Mouse (Mus musculus) intestine, postnatal 0 days (tissue): Measurements from ENCODE around the gene Lin37. TPM values are rescaled to one million over a fixed set of nuclear protein-coding genes. Genes with fewer than 3 reads are reported as not detected.
A peak's percentile ranks its signal among the peaks of the same experiment; 100 is the strongest.

ENCODE experiments used
- ATAC-seq: fragments of 200-750 bp; cut with Nextera tagmentation; 2 replicates; pipeline ENCODE4 v1.8.0; 2017; ENCODE audit warnings: mild to moderate bottlenecking, moderate TSS enrichment, moderate library complexity
- H3K27ac ChIP-seq: fragments of 300-500 bp; sonication (generic); 2 replicates; pipeline ENCODE4 v1.5.1; 2014; ENCODE audit warnings: mild to moderate bottlenecking, low read depth, low read length, moderate library complexity
- H3K27me3 ChIP-seq: fragments of 300-500 bp; sonication (generic); replicated peaks from 2 replicates; pipeline ENCODE4 v1.6.1; 2014; ENCODE audit warnings: low read length, mixed read lengths; ENCODE audit not compliant: control insufficient read depth, insufficient read depth
- H3K36me3 ChIP-seq: fragments of 300-500 bp; sonication (generic); 2 replicates; pipeline ENCODE4 v1.6.1; 2014; ENCODE audit warnings: mild to moderate bottlenecking, moderate library complexity; ENCODE audit not compliant: control insufficient read depth, insufficient read depth
- H3K4me1 ChIP-seq: fragments of 300-500 bp; sonication (generic); replicated peaks from 2 replicates; pipeline ENCODE4 v1.6.1; 2014; ENCODE audit warnings: antibody characterized with exemption, low read length, mixed read lengths; ENCODE audit not compliant: control insufficient read depth, insufficient read depth
- H3K4me2 ChIP-seq: fragments of 300-500 bp; sonication (generic); replicated peaks from 2 replicates; pipeline ENCODE4 v1.6.1; 2014; ENCODE audit warnings: low read depth, mild to moderate bottlenecking, moderate library complexity
- H3K4me3 ChIP-seq: fragments of 300-500 bp; sonication (generic); 2 replicates; pipeline ENCODE4 v1.5.1; 2014; ENCODE audit warnings: low read depth, low read length
- H3K9ac ChIP-seq: fragments of 300-500 bp; sonication (generic); 2 replicates; pipeline ENCODE4 v1.6.1; 2014; ENCODE audit warnings: mild to moderate bottlenecking, low read depth, low read length
- H3K9me3 ChIP-seq: fragments of 300-500 bp; sonication (generic); 2 replicates; pipeline ENCODE4 v1.6.1; 2016; ENCODE audit warnings: mixed run types; ENCODE audit not compliant: control insufficient read depth
- CTCF ChIP-seq: sonication (generic); IDR thresholded peaks from 2 replicates; pipeline ENCODE4 v1.5.1; 2016; ENCODE audit warnings: low read depth, mild to moderate bottlenecking, control low read depth, antibody characterized with exemption, moderate library complexity
- WGBS: fragments of 180-500 bp; shearing (Covaris S2); extraction: QIAGEN DNeasy Blood & Tissue Kit; methylation state at CpG from one replicate; pipeline ENCODE4 v1.1.7; 2014; 5-methylcytosine and 5-hydroxymethylcytosine counted together
- polyA plus RNA-seq: library from polyadenylated mRNA; unstranded; fragments of >200 nt; fragmentation: Nextera tagmentation; extraction: Ambion mirVana; gene quantifications from 2 replicates; pipeline ENCODE4 v1.2.1, GENCODE M21; 2015

The Lin37 gene
- polyA plus RNA-seq, 1 experiment from 2014 or later: 31.4 TPM

DNA sequence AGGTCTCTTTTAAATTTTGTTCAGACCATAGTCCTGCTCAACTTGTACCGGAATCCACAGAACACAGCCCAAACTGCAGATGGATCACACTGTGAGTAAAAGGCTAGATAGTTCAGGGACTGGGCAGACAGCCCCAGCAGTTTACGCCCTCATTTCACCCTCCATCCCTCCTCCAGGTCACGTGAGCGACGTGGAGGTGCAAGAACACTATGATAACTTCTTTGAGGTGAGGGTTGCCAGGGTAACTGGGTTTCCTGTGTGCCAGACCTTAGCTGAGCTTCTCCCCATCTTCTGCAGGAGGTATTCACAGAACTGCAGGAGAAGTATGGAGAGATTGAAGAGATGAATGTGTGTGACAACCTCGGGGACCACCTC lies 4.3 kb upstream of the Lin37 start:
- Histone ChIP-seq H3K9ac (no peak overlapping the region), H3K36me3 (peaks cover 35% of the 10 kb centered on the region), H3K9me3 (no peaks in the 10 kb centered on the region), H3K4me3 (peak overlapping the region; percentile 86), H3K4me2 (peak overlapping the region; percentile 78), H3K27ac (no peak overlapping the region; the same call in 1 of the 2 replicates), H3K4me1 (no peaks in the 10 kb centered on the region), H3K27me3 (no peaks in the 10 kb centered on the region)
- ATAC-seq: no peak
- TF ChIP-seq CTCF: no peak
- 18% methylated on average over 6 of the region's 6 CpGs for WGBS

DNA sequence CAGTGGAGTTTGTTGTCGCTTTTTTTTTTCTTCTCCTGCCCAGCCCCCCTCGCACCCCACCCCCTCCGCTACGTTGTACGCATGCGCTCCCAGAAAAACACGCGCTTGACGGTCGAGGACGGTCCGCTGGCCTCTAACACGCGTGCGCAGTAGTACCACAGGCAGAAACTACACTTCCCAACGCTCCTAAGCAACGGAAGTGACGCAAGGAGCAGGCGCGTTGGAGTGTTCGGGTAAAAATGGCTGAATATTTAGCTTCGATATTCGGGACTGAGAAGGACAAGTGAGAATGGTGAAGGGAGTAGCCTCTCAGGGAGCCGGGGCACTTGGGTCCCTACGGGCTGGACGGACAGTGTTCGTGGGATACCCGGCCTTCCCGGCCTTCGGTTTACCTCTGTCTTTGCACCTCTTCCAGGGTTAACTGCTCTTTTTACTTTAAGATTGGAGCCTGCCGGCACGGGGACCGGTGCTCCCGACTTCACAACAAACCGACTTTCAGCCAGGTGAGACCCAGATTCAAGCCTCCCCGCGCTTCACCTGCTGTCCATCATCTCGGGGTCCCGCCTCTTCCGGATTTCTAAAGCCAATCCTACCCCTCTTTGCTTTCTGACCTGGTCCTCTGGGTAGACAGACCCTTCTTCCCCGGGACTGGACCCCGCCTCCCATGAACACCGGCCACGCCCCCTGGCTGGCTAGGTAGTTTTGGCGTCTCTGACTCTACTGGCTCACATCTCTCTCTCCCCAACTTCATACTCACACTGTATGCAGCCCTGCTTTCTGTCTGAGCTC lies 3.7 kb upstream of the Lin37 start, which contains the start of the genes U2af1l4, Gm49396 and Psenen:
TSS of gene U2af1l4 (plus strand) at position 185 of the 789 bp plus-strand sequence.
TSS of gene Gm49396 (plus strand) at position 228 of the 789 bp plus-strand sequence.
TSS of gene Psenen (minus strand) at position 511 of the 789 bp plus-strand sequence.
- H3K9ac ChIP-seq: peak within 1 kb of the TSS; percentile 72
- H3K9me3 ChIP-seq: no peaks in the 10 kb centered on the region
- peaks cover 30% of the 10 kb centered on the region for H3K36me3 ChIP-seq
- peak within 1 kb of the TSS; percentile 91 for H3K27ac ChIP-seq
- under 1% methylated on average over 45 of the region's 45 CpGs for WGBS
- TF ChIP-seq CTCF: no peak
- peak; percentile 84 for ATAC-seq
- peak within 1 kb of the TSS; percentile 78 for H3K4me2 ChIP-seq
- H3K4me3 ChIP-seq: peak within 1 kb of the TSS; percentile 86
- H3K27me3 ChIP-seq: no peaks in the 10 kb centered on the region
- 0 out of 2 replicates have a peak, but pooled peaks cover 4% of the 10 kb centered on the region for H3K4me1 ChIP-seq

DNA sequence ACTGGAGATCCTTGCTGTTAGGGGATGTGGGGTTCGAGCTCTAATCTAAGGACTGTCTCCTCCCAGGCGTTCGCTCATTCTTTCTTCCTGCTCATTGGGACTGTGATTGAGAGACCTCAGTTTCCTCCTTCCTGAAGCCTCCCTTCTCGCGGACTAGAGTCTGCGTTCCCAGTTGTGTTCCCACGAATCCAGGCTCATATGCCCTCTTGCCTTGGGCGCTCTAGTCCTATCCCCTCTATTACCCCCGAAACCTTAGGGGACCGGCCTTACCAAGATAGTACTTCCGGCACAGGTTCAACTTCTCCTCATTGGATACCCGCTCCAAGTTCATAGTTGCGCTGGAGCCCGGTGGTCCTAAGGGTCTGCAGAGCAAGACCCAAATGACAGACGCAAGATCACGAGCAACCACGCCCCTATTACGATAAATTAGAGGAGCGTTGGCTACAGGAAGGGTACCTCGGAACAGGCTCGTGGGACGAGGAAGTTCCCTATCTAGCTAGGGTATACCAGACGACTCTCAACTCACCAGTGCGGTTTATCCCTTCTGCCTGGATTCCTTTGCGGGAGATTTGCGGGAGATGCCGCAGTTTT lies 3.0 kb upstream of the Lin37 start:
- TF ChIP-seq CTCF: no peak
- ATAC-seq: no peak
- peak overlapping the region; percentile 78 for H3K4me2 ChIP-seq
- peak overlapping the region; percentile 74 for H3K27ac ChIP-seq
- under 1% methylated on average over 27 of the region's 27 CpGs for WGBS
- 0 out of 2 replicates have a peak, but pooled peaks cover 4% of the 10 kb centered on the region for H3K4me1 ChIP-seq
- H3K36me3 ChIP-seq: peaks cover 29% of the 10 kb centered on the region
- peak overlapping the region; percentile 86 for H3K4me3 ChIP-seq
- H3K9me3 ChIP-seq: no peaks in the 10 kb centered on the region
- H3K9ac ChIP-seq: peak overlapping the region; percentile 72
- H3K27me3 ChIP-seq: no peaks in the 10 kb centered on the region

DNA sequence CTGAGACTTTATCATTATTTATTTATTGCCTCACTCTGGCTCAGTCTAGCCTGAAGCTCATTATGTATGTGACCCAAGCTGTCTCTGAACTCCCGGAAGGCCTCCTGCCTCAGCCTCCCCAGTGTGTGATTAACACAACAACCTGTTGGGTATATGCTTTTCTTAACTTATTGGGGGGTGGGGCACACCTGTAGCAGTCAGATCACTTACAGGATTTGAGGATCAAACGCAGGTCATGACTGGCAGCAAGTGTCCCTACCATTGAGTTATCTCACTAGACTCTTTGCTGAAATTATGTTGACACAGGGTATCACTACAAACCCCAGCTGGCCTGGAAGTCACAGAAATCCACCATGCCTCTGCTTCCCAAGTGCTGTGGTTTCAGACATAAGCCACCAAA lies 658 bp upstream of the Lin37 start:
- Histone ChIP-seq H3K4me1 (0 out of 2 replicates have a peak, but pooled peaks cover 4% of the 10 kb centered on the region), H3K4me2 (peak overlapping the region; percentile 78), H3K9me3 (no peaks in the 10 kb centered on the region), H3K9ac (no peak overlapping the region), H3K27me3 (no peaks in the 10 kb centered on the region), H3K27ac (0 out of 2 replicates have a peak overlapping the region, but pooled peaks have one; percentile 28), H3K4me3 (no peak overlapping the region), H3K36me3 (peaks cover 25% of the 10 kb centered on the region)
- ATAC-seq: no peak
- no peak for TF ChIP-seq CTCF
- WGBS: 65% methylated on average over 2 of the region's 2 CpGs

DNA sequence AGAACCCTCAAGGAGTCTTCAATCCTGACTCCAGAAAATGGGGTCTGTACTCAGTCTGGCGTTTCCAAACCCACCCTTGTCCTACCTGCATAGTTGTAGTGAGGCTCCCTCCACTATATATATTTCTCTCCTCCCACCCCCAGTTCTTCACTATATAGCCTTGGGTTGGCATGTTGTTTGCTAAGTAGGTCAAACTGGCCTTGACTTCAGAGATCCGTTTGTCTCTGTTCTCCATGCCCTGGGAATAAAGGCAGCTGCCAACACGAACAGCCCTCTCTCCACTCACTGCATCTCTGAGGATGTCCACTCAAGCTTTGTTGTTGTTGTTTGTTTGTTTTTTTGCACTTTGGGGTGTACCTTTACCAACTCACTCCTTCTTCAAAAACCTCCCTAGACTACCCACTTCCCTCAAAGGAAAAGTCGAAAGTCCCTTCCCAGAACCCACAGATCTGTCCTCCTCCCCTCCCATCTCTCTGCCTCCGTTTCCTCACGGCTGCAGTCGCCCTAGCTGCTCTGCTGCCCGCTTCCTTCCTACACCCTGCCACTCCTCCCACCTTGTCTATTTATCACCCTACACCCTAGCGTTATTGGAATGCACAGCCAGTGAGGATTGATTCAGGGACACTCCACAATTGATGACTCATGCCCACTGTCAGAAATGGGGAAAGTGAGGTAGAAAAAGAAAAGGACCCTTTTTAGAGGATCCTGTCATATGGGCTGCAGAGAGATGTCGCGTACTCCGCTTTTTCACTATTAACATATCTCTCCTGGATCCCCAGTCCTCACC lies 789 bp downstream of the Lin37 start:
- ATAC-seq: peak; percentile 17
- WGBS: 13% methylated on average over 12 of the region's 12 CpGs

More for the DNA sequence above, 789 bp downstream of the Lin37 start:
- no peak for TF ChIP-seq CTCF
- peaks cover 31% of the 10 kb centered on the region for H3K36me3 ChIP-seq
- no peaks in the 10 kb centered on the region for H3K9me3 ChIP-seq
- H3K4me2 ChIP-seq: peak overlapping the region; percentile 78
- H3K4me1 ChIP-seq: peaks cover 4% of the 10 kb centered on the region; the same call in 1 of the 2 replicates
- peak overlapping the region; percentile 65 for H3K27ac ChIP-seq
- peak overlapping the region; percentile 57 for H3K4me3 ChIP-seq
- H3K9ac ChIP-seq: peak overlapping the region; percentile 48
- no peaks in the 10 kb centered on the region for H3K27me3 ChIP-seq
